Mouse (Mus musculus): ENCODE results near the gene Cdkl3.

The Cdkl3 gene

DNA sequence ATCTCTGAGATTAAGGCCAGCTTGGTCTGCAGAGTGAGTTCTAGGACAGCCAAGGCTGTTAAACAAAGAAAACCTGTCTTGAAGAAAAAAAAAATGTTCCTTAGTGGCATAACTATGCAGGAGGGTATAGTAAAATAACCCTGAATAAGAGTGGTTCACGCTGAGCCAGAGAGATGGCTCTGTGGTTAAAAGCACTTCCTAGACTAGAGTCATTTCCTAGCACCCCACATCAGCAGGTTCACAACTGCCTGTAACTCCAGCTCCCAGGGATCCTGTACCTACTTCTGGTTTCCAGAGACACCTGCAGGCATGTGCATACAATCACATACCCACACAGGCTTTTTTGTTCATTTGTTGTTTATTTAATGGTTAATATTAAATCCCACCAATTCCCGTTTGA, 1.6 kb downstream of the Cdkl3 start:
- in situ Hi-C loops (cut with MboI; ENCODE audit: unreplicated experiment in 2 of 2), result no loop called here

DNA sequence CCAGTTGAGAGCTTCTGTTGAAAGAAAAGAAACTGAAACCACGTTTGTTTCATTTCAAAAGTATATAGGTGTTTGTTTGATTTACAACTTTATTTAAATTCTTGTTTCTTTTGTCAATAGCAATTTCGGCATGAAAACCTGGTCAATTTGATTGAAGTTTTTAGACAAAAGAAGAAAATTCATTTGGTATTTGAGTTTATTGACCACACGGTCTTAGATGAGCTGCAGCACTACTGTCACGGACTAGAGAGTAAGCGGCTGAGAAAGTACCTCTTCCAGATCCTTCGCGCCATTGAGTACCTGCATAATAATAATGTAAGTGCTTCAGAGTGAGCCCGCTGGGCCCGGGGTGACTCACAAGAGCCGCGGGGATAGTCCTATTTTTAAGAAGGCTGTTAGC, 7.0 kb downstream of the Cdkl3 start:
- in situ Hi-C loops (cut with MboI; ENCODE audit: unreplicated experiment in 2 of 2), result no loop called here

DNA sequence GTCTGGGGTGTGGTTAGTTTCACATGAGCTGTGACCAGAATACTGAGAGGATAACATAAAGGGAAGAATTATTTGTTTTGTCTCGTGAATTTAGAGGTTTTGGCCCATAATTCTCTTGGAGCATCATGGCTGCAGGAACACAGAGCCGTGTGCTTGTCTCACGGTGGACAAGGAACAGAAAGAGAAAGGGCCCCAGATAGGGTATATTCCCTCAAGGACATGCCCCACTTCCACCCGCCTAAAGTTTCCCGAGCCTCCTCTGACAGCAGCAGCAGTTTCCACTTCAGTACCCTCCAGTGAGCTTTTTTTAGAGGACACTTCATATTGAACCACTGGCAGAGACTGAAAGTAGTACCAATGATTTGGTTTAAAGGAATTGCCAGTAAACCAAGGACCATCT, 7.5 kb downstream of the Cdkl3 start:
- in situ Hi-C loops (cut with MboI; ENCODE audit: unreplicated experiment in 2 of 2), result no loop called here

DNA sequence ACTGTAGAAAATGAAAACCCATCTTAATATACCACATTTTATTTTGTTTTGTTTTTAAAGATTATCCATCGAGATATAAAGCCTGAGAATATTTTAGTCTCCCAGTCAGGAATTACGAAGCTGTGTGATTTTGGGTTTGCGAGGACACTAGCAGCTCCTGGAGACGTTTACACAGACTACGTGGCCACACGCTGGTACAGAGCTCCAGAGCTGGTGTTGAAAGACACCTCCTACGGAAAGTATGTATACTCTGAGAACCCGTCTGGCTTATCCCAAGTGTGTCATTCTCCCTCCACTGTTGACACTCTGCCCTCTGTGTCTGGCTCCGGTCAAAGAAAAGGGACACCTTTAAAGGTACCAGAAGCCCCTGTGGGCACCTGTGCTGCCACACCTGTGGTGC, 14.2 kb downstream of the Cdkl3 start:
- in situ Hi-C loops (cut with MboI; ENCODE audit: unreplicated experiment in 2 of 2), result no loop called here

DNA sequence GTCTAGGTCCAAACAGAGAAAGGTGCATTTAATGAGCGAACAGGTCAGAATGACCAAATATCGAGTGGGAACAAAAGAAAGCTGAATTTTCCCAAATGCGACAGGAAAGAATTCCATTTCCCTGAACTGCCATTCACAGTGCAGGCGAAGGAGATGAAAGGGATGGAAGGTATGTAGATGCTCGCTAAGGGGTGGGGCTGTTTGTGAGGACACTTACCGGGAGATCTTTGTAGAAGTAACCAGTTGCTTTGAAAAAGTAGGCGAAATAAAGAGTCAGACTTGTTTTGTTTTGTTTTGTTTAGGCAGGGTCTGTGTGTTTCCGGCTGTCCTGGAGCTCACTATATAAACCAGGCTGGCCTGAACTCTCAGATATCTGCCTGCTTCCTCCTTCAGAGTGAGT, 28.3 kb downstream of the Cdkl3 start:
- in situ Hi-C loops (cut with MboI; ENCODE audit: unreplicated experiment in 2 of 2), result no loop called here

DNA sequence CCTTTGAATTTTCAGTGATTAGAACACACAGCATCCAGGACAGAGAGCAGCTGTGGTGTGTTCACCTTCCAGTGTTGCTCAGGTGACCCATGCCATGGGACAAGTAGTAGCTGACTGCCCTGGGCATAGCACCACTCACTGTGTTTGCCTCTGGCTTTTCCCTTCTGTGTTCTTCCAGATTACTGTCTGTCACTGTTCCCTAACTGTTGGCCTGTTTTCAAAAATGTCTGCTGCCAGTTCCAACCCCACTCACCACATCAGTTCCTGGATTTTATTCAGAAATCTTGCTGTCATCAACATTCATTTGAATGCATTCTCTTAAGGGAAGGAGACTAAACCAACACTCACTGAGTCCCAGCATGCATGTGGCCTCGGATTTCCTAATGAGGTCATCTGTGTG, 29.9 kb downstream of the Cdkl3 start:
- in situ Hi-C loops (cut with MboI; ENCODE audit: unreplicated experiment in 2 of 2), result no loop called here

DNA sequence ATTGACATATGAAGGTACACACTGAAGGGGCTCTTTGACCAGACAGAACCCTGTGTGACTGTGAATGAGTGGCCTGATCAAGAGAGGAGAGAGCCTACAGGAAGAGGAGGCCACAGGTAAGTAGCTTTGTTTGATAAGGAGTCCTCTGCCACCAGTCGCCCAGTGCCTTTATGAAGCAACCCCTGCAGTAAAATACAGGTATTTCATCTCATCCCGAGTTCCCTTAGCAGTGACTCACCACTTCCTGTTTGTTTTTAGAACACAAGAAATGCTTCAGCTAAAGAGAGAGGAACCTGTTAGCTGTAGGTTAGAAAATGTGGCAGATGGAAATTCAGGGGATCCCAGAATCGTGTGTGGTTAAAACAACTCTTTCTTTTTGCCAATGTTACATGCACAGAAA, 31.9 kb downstream of the Cdkl3 start:
- in situ Hi-C loops (cut with MboI; ENCODE audit: unreplicated experiment in 2 of 2), result no loop called here

DNA sequence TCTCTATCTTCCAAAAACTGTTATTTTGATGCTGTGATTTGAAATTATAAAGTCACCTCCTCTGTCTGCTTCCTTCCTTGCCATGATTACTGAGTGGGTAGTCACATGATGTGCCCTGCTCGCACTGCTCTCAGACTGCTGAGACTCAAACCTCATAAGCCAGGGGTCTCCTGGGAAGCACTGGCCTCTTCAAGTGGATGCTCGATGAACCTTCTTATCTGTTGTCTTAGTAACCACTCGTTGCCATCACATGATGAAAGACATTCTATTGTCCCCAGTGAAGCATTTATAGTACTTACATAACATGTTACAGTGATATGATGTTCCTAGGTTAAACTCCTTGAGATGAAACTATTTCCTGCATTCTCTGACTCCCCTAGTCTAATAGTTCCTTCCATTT, 33.6 kb downstream of the Cdkl3 start:
- in situ Hi-C loops (cut with MboI; ENCODE audit: unreplicated experiment in 2 of 2), result no loop called here

DNA sequence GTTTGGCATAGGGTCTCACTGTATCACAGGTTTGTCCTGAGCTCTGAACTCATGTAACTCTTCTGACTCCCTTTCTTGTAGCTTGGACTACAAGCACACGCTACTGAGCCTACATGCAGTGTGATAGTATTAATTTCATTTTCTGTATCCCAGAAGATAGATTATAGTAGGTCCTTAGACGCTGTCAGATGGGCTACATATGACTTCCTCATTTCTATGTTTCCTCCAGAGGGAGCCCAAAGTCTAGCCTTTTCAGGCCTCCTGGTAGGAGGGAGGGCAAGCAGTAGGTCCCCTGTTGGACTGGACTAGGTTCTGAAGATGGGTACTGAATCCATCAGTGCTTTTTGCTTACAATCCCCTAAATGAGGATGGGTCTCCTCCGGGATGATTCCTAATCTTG, 39.2 kb downstream of the Cdkl3 start:
- in situ Hi-C loops (cut with MboI; ENCODE audit: unreplicated experiment in 2 of 2), result loop anchor here in 1 of 2 experiments (10.0 kb wide), 1 partner anchor 182 kb away; no protein-coding TSS in a partner anchor

DNA sequence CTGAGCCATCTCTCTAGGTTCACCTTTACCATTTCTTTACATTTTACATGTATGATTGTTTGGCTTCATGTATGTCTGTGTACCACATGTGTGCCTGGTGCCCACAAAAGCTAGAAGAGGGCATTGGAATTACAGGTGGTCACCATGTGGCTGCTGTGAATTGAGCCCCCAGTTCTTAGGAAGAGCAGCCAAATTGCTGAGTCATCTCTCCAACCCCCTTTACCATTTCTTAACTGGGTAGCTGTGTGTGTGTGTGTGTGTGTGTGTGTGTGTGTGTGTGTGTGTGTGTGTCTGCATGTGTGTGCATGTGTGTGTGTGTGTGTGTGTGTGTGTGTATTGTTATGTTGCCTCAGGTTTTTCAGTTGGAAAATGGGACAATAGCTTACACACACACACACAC, 40.1 kb downstream of the Cdkl3 start:
- in situ Hi-C loops (cut with MboI; ENCODE audit: unreplicated experiment in 2 of 2), result loop anchor here in 1 of 2 experiments (10.0 kb wide), 1 partner anchor 181 kb away; no protein-coding TSS in a partner anchor

DNA sequence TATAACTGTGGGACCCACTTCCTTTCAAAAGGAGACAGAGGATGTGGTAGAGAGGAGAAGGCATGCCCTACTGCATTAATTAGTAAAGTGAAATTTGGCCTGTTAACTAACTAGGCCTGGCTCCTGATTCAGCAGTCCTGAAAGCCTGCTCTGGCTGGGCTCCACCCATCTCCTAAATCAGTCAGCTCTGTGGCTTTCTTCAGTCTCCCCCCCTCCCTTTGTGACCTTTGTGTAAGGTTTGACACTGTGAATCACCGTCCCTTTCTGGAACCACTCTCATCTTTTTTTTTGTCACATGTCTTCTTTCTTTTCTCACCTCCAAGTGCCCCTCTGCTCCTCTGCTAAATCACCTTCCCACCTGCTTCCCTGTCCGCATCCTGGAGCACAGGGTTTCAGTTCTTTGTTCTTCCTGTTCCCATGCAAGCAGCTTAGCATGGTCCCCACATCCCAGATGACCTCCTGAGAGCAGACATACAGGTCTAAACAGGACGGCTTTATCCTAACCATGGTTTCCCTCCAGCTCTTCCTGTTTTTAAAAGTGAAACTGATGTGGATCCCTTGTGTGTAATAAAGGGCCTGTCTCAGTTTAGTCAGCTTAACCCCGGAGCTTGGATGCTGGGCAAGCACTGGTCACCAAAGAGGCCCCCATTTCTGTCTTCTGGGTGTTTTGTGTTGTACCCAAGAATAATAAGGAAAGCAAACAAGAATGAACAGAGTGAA, 42.6 kb downstream of the Cdkl3 start:
- in situ Hi-C loops (cut with MboI; ENCODE audit: unreplicated experiment in 2 of 2), result loop anchor here (5.0 to 10.0 kb wide), 3 partner anchors 178 to 301 kb away; no protein-coding TSS in a partner anchor

DNA sequence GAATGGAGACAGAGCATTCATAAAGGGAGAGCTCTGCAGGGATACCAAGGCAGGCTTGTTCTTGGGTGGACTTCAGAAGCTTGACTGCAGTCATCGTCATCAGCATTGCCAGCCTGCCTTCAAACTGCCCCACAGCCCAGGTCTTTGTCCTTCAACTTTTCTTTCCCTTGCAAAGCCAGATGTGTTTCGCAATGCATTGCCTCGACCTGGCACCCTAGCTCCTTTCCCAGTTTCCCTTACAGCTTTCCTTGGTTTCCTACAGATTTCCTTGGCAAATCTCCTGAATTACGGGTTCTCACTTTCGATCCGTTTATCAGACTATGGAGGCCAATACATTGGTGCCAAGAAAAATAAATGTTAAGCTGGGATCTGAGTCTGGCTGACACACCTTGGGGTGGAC, 49.4 kb downstream of the Cdkl3 start:
- in situ Hi-C loops (cut with MboI; ENCODE audit: unreplicated experiment in 2 of 2), result loop anchor here in 1 of 2 experiments (10.0 kb wide), 1 partner anchor 291 kb away; no protein-coding TSS in a partner anchor

DNA sequence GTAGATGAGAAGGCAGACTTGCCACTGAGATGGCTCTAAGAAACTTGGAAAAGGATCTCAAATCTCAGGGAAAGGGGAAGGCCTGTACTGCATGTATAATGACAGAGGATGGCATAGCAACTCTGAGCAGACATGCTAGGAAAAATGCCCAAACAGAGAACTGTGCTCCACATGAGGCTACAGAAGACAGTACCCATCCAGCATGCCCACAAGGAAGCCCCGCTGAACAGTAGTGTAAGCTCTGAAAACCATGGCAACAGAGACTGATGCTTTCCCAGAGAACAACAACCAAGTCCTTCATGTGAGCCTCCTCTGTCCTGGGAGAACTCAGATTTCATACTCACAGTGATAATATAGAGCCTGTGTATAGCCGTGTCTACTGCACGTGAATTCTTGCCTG, 50.7 kb downstream of the Cdkl3 start:
- in situ Hi-C loops (cut with MboI; ENCODE audit: unreplicated experiment in 2 of 2), result loop anchor here (5.0 to 10.0 kb wide), 2 partner anchors 158 to 290 kb away; partner anchors contain the start of gene Olfr1371 (in 1 of the 2)

DNA sequence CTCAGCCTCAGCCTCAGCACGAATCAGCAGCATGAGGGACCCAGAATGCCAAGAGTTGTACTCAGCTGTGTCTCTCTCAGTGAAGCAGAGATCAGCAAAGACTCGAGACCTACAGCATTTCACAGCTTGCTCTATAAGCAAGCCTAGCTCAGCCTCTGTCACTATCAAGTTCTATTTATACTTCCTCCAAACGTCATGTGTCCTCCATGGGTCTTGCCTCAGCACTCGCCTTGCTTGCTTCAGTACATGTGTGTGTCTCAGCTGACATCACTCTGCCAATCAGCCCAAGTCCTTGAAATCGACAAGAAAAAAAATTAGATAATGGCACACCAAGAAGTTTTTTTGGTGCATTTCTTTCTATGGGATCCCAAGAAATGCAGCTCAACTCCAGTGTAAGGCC, 52.2 kb downstream of the Cdkl3 start:
- in situ Hi-C loops (cut with MboI; ENCODE audit: unreplicated experiment in 2 of 2), result loop anchor here (5.0 to 10.0 kb wide), 2 partner anchors 156 to 289 kb away; partner anchors contain the start of gene Olfr1371 (in 1 of the 2)

DNA sequence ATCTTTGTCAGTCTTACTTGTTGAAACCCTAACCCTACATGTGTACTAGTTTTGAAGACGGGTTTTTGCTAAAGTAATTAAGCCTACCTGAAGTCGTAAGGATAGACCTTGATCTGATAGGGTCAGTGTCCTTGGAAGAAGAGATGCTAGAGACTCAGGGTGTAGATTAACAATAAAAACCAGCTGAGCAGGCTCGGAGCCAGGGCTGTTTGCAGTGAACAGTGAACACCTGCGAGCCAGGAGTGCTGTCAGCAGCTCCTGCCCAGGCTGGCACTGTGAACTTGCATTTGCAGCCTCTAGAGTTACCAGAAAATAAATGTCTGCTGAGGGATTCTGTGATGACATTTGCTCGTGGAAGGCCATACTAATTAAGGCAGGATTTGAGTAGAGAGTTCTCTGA, 55.0 kb downstream of the Cdkl3 start:
- in situ Hi-C loops (cut with MboI; ENCODE audit: unreplicated experiment in 2 of 2), result loop anchor here (5.0 to 10.0 kb wide), 2 partner anchors 153 to 286 kb away; partner anchors contain the start of gene Olfr1371 (in 1 of the 2)

DNA sequence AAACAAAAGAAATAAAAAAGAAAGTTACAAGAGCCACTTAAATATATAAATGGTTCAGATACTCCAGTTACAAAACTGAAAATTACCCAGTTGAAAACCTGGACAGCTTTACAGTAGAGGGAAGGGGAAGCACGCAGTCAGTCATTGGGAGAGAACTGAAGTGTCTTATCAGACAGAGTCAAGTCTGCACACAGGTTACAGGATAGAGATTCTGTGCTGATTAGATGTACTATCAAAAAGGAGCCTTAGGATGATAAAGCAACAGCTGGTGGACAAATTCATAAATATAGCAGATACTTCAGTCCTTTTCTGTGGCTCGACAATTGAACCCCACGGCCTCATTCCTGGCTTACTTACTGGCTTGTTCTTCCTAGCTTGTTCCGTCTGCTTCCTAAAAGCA, 56.3 kb downstream of the Cdkl3 start:
- in situ Hi-C loops (cut with MboI; ENCODE audit: unreplicated experiment in 2 of 2), result loop anchor here (5.0 to 10.0 kb wide), 3 partner anchors 114 to 154 kb away; partner anchors contain the start of gene Olfr1371 (in 1 of the 2)

DNA sequence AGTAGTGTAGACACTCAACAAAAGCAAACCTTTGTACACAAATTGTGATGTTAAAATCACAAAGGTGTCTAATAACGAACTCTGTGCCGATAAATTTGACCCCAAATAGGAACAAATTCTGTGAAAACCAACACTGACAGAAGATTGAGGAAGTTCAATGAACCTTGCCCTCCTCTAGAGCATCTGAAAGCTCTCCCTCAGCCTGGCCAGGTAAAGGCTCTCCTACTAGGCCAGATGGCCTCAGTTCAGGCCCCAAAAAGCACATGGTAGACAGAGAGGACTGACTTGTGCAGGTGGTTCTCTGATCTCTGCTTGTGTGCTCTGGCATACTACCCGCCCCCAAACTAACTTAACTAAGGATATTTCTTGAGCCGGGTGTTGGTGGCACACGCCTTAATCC, 58.4 kb downstream of the Cdkl3 start:
- in situ Hi-C loops (cut with MboI; ENCODE audit: unreplicated experiment in 2 of 2), result loop anchor here (5.0 to 10.0 kb wide), 3 partner anchors 112 to 152 kb away; partner anchors contain the start of gene Olfr1371 (in 1 of the 2)

DNA sequence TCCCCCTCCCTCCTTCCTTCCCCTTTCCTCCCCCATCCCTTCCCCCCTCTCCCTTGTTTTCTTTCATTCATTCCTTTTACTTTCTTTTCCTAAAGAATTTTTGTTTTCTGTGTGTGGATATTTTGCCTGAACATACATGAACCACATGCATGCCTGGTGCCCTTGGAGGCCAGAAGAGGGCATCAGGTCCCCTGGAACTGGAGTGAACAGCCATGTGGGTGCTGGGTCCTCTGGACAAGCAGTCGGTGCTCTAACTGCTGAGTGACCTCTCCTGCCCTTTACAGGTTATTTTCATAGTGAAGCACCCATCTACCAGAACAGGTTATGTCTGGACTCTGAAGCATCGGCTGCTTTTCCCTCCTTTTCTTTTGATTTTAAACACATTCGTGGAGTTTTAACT, 60.4 kb downstream of the Cdkl3 start:
- in situ Hi-C loops (cut with MboI; ENCODE audit: unreplicated experiment in 2 of 2), result loop anchor here (5.0 to 10.0 kb wide), 3 partner anchors 110 to 150 kb away; partner anchors contain the start of gene Olfr1371 (in 1 of the 2)

DNA sequence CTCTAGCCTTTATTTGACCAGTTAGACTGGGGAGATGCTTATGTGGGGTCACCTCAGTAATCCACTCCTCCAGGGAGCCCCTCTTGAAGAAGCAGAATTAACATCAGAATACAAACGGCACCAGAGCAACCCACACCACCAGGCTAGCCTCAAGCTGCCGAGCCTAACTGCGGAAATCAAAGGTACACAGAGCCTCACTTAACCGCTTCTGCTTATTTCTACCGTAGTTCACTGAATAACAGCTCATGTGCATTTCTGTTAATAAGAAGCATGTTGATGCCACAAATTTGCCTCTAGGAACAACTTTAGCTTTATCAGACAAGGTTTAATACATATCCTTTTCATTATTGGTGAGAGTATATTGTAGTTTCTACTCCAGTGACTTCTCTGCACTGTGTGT, 61.8 kb downstream of the Cdkl3 start:
- in situ Hi-C loops (cut with MboI; ENCODE audit: unreplicated experiment in 2 of 2), result loop anchor here in 1 of 2 experiments (10.0 kb wide), 2 partner anchors 109 to 149 kb away; partner anchors contain the start of gene Olfr1371

DNA sequence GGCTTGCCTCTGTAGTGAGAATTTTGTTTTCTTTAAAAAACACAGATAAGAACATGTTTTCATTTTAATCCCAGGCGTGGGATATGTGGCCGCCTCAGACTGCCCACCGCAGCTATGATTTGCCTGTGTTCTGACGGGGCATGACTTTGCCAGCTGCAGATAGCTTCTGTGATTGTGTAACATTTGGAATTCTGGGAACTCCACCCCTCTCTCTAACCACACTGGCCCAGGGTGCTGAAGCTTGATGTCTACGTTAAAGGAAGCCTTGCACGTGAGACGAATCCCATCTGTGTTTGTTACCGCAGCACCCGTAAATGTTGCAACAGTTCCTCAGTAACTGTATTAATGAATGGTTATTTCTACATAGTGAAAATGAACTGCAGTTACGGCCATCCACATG, 67.7 kb downstream of the Cdkl3 start:
- in situ Hi-C loops (cut with MboI; ENCODE audit: unreplicated experiment in 2 of 2), result no loop called here

DNA sequence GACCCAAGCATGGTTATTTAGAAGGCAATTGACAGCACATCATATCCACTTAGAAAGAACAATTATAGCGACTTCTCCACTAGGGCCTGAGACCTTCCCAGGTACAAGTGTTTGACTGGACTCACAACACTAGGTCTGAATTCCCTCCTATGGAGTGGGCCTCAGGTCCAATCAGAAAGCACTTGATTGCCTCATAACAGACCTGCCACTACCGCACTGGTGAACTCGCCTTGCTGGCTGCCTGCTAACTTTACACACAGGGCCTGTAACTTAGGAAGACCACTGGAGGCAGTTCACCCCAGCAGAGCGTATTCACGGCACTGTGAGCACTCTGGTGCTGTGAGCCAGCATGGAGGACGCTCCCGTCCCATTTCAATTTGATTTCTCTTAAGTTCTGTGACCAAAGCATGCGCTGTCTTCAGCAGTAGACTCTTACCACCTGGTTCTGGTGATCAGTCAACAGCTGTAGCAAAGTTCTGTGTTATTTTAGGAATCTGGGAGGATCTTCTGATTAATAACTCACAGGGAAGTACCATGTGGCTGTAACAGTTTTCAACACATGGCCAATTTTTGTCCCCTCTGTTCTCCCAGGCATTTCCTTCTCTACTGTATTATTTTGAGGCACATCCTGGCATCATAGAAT, 69.6 kb downstream of the Cdkl3 start:
- in situ Hi-C loops (cut with MboI; ENCODE audit: unreplicated experiment in 2 of 2), result no loop called here
